Mouse (Mus musculus): ENCODE data around the gene Tiam2. TPM values are rescaled to one million over a fixed set of nuclear protein-coding genes. Genes with fewer than 3 reads are reported as not detected.

Gene Tiam2
- polyA plus RNA-seq, 1 experiment, result 0.93 TPM

DNA sequence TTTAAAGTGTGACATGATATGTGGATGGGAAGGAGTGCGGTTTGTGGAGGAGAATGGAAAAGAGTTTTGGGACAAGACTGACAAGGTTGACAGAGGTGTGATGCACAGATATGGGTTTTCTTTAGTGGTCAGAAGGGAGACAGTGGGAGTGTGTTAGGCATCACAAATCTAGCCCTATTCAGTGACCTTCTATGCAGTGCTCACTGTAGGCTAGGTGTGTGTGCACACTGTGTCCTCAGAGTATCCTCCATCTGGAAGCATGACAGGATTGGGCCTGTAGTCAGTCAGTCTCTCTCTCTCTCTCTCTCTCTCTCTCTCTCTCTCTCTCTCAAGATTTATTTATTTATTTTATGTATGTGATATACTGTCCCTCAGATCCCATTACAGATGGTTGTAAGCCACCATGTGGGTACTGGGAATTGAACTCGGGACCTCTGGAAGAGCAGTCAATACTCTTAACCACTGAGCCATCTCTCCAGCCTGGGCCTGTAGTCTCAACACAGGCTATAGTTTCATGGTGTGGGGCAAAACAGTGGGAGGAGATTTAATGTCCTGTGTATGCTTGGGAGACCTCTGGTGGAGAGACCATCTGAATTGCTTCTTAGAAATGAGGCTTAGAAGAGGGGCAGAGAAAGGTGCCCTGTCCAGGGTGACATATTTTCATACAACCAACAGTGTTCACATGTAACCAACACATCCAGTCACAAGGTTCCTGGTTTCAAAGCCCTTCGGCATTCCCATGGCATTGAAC, 107.3 kb downstream of the Tiam2 start:
- Histone ChIP-seq H3K27ac (ENCODE audit: control insufficient read depth, insufficient read depth, low read depth, low read length) (no peak overlapping the region), H3K4me3 (ENCODE audit: control insufficient read depth, low read depth, low read length) (no peak overlapping the region), H3K27me3 (ENCODE audit: control insufficient read depth, insufficient read depth, low read length) (no peaks in the 10 kb centered on the region), H3K4me1 (ENCODE audit: control insufficient read depth, insufficient read depth, low read length) (no peaks in the 10 kb centered on the region), H3K36me3 (ENCODE audit: control insufficient read depth, insufficient read depth, low read length) (no peaks in the 10 kb centered on the region)
- no peak for TF ChIP-seq CTCF (IDR thresholded peaks at IDR 0.05; ENCODE audit: control insufficient read depth, insufficient read depth, insufficient replicate concordance, low read depth, low read length)
- TF ChIP-seq POLR2A (IDR thresholded peaks at IDR 0.05; ENCODE audit: control insufficient read depth, low read depth, low read length), result no peak

DNA sequence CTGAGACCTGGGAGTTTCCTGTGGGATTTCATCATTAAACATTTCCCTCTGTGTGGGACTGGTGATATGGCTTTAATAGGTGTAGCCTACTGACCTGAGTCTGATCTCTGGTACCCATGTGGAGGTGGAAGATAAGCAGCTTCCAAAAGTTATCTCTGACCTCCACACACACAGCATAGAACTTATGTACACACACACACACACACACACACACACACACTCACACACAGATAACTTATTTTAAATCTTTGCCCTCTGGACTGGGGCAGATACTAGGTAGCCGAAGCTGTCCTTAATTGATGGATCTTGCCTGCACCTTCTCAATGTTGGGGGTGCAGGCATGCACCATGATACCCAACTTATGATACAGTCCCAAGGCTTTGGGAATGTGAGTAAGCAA, 108.9 kb downstream of the Tiam2 start:
- Histone ChIP-seq H3K4me3 (ENCODE audit: control insufficient read depth, low read depth, low read length) (no peak overlapping the region), H3K27ac (ENCODE audit: control insufficient read depth, insufficient read depth, low read depth, low read length) (no peak overlapping the region), H3K4me1 (ENCODE audit: control insufficient read depth, insufficient read depth, low read length) (no peaks in the 10 kb centered on the region), H3K36me3 (ENCODE audit: control insufficient read depth, insufficient read depth, low read length) (no peaks in the 10 kb centered on the region), H3K27me3 (ENCODE audit: control insufficient read depth, insufficient read depth, low read length) (no peaks in the 10 kb centered on the region)
- TF ChIP-seq CTCF (IDR thresholded peaks at IDR 0.05; ENCODE audit: control insufficient read depth, insufficient read depth, insufficient replicate concordance, low read depth, low read length) (no peak), POLR2A (IDR thresholded peaks at IDR 0.05; ENCODE audit: control insufficient read depth, low read depth, low read length) (no peak)

DNA sequence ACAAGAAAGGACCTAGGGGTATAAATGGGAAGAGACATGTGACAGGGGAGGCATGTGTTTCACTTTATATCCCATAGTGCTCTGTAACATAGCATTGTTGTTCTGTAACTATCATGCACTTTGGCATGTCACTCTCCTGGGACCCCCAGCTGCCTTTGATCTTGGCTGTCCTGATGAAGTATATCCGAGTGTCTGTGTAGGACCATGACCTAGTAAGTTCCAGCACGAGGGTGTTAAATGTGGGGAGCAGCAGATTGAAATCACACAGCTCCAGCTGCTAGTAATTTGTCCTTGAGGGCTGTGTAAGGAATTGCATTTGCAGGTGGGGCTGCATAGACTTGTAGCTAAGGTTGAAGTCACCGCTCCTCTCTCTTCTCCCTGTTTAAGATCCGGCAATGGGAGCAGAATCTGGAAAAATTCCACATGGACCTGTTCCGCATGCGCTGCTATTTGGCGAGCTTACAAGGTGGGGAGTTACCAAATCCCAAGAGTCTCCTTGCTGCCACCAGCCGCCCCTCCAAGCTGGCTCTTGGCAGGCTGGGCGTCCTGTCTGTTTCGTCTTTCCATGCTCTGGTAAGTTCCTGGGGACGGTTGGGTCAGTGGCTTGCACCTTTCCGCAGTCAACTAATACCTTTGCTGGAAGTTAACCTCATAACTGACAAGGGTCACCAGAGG, 110.6 kb downstream of the Tiam2 start:
- TF ChIP-seq CTCF (IDR thresholded peaks at IDR 0.05; ENCODE audit: control insufficient read depth, insufficient read depth, insufficient replicate concordance, low read depth, low read length) (no peak), POLR2A (IDR thresholded peaks at IDR 0.05; ENCODE audit: control insufficient read depth, low read depth, low read length) (no peak)
- Histone ChIP-seq H3K4me3 (ENCODE audit: control insufficient read depth, low read depth, low read length) (no peak overlapping the region), H3K4me1 (ENCODE audit: control insufficient read depth, insufficient read depth, low read length) (no peaks in the 10 kb centered on the region), H3K27me3 (ENCODE audit: control insufficient read depth, insufficient read depth, low read length) (no peaks in the 10 kb centered on the region), H3K27ac (ENCODE audit: control insufficient read depth, insufficient read depth, low read depth, low read length) (no peak overlapping the region), H3K36me3 (ENCODE audit: control insufficient read depth, insufficient read depth, low read length) (no peaks in the 10 kb centered on the region)

DNA sequence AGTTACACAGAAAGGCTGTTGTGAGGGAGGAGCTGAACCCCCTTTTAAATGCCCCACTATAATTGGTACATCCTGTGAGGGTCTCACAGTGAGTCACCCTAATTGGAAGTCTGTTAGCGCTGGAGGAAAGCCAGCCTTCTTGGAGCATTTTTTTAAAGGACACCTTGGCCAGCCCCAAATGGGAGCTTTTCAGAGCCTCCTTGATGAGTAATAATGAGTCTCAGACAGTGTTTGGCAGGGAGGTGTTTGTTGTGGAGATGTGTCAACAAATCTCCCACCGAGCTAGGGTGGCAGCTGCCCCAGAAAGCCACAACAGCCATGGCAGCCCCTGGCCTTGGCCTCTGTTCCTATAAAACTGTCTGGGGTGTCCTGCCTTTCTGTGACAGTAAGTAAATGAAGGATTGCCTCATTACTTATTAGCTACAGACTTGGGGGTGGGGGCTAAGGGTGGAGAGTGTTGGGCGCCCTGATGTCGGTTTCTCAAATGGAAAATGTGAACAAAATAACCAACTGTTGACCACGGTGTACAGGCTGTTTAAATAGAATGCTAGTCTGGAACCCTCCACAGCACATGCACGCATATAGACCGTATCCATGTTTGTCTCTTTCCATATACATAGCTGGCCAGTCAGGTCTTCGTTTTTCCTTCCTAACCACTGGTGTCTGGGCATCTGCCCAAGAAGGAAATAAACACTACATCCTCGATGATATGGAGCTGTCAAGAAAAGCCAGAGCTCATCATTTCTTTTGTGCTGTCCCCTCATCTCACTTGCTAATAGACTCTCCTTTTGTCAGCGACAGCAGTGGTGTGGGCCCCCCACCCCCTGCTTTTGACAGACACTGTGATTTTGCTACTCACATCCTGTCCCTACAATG, 116.4 kb downstream of the Tiam2 start:
- Histone ChIP-seq H3K4me1 (ENCODE audit: control insufficient read depth, insufficient read depth, low read length) (no peaks in the 10 kb centered on the region), H3K27me3 (ENCODE audit: control insufficient read depth, insufficient read depth, low read length) (no peaks in the 10 kb centered on the region), H3K36me3 (ENCODE audit: control insufficient read depth, insufficient read depth, low read length) (no peaks in the 10 kb centered on the region), H3K4me3 (ENCODE audit: control insufficient read depth, low read depth, low read length) (no peak overlapping the region), H3K27ac (ENCODE audit: control insufficient read depth, insufficient read depth, low read depth, low read length) (no peak overlapping the region)
- TF ChIP-seq CTCF (IDR thresholded peaks at IDR 0.05; ENCODE audit: control insufficient read depth, insufficient read depth, insufficient replicate concordance, low read depth, low read length) (no peak), POLR2A (IDR thresholded peaks at IDR 0.05; ENCODE audit: control insufficient read depth, low read depth, low read length) (no peak)

DNA sequence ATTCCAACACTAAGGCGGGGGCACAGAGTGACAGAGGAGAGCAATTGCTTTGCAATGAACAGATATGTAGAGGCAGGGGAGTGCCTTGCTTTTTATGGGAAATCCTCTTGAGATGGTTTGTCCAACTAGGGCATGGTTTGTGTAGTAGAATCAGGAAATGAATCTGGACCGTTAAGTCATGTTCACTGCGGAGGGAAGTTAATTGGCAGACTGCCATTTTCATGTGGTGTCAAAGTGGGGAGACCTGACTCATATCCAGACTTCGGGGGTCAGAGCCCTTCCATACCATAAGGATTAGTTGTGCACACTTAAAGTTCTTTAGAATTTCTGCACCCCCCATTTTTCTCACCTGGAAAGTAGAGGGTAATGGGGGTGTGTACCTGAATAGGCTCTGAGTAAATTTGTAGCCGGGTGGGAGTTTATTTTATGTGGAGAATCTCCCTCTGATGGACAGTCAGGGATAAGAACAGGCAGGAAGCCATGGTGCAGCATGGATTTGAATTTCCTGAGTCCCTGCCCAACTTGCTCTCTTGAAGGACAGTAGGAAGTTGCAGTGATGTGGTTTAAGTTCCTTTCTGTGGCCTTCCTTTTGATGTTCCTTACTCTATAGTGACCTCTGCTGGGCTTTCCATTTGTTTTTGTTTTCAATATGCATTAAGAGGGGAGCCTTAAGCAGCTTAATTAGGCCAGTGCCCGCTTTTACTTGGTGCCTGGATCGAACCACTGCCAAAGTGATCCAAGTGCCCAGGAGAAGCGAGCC, 120.0 kb downstream of the Tiam2 start:
- Histone ChIP-seq H3K27ac (ENCODE audit: control insufficient read depth, insufficient read depth, low read depth, low read length) (no peak overlapping the region), H3K27me3 (ENCODE audit: control insufficient read depth, insufficient read depth, low read length) (no peaks in the 10 kb centered on the region), H3K4me3 (ENCODE audit: control insufficient read depth, low read depth, low read length) (no peak overlapping the region), H3K36me3 (ENCODE audit: control insufficient read depth, insufficient read depth, low read length) (no peaks in the 10 kb centered on the region), H3K4me1 (ENCODE audit: control insufficient read depth, insufficient read depth, low read length) (no peaks in the 10 kb centered on the region)
- TF ChIP-seq CTCF (IDR thresholded peaks at IDR 0.05; ENCODE audit: control insufficient read depth, insufficient read depth, insufficient replicate concordance, low read depth, low read length), result no peak
- no peak for TF ChIP-seq POLR2A (IDR thresholded peaks at IDR 0.05; ENCODE audit: control insufficient read depth, low read depth, low read length)

DNA sequence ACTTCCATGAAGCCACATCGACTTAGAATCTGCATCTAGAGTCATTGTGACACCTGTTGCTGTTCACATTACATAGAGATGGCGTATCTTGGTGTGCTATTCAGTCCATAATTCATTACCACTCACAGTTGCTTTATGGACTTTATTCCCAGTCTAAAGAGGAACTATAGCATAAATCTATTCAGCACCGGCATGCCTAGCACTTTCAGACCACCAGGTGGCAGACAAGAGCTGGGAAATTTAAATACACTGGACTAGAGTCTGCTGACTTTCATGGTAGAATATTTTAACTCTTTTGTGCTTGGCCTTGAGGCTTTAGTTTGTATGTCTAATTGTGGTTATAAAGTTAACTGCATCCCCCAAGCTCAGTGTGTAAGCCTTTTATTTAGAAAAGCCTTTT, 122.4 kb downstream of the Tiam2 start:
- H3K36me3 ChIP-seq (ENCODE audit: control insufficient read depth, insufficient read depth, low read length), result no peaks in the 10 kb centered on the region
- no peaks in the 10 kb centered on the region for H3K27me3 ChIP-seq (ENCODE audit: control insufficient read depth, insufficient read depth, low read length)
- H3K27ac ChIP-seq (ENCODE audit: control insufficient read depth, insufficient read depth, low read depth, low read length), result no peak overlapping the region
- no peaks in the 10 kb centered on the region for H3K4me1 ChIP-seq (ENCODE audit: control insufficient read depth, insufficient read depth, low read length)
- no peak overlapping the region for H3K4me3 ChIP-seq (ENCODE audit: control insufficient read depth, low read depth, low read length)
- TF ChIP-seq CTCF (IDR thresholded peaks at IDR 0.05; ENCODE audit: control insufficient read depth, insufficient read depth, insufficient replicate concordance, low read depth, low read length), result no peak
- TF ChIP-seq POLR2A (IDR thresholded peaks at IDR 0.05; ENCODE audit: control insufficient read depth, low read depth, low read length), result no peak
